Mouse (Mus musculus) spleen, embryonic (tissue): ENCODE results near the gene Taar8a.
"Not testable (repeated sequence)": the region's sequence is repeated elsewhere in the genome, so short reads cannot be mapped to it uniquely, and the experiment has no call there.

Experiments
- CTCF ChIA-PET: fragments of 350-600 bp; sonication (Branson Sonifier 250); formaldehyde crosslinking; loops from one replicate; lab custom pipeline; 2022; lab: Charles Lee

Taar8a gene

GRCm38 (mm10) chr10:24076200-24076599 is at the start of gene Taar8a:
Gene Taar8a (plus strand): TSS chr10:24076500.
- CTCF ChIA-PET = not testable (repeated sequence)

GRCm38 (mm10) chr10:24026922-24027321 is 49.4 kb upstream of the Taar8a start, which contains the start of gene Taar7d:
Gene Taar7d (plus strand): TSS chr10:24027222.
- CTCF ChIA-PET = no interaction called here

- CTCF ChIA-PET = no interaction called here
Observed at GRCm38 (mm10) chr10:24031347-24031746, 45.0 kb upstream of the Taar8a start.

GRCm38 (mm10) chr10:24037314-24037713 is 39.0 kb upstream of the Taar8a start, which contains the start of gene Taar7e:
Gene Taar7e (plus strand): TSS chr10:24037614.
- CTCF ChIA-PET = no interaction called here

GRCm38 (mm10) chr10:24040120-24040869 is 36.0 kb upstream of the Taar8a start:
- CTCF ChIA-PET = no interaction called here

GRCm38 (mm10) chr10:24049210-24049609 is 27.1 kb upstream of the Taar8a start, which contains the start of gene Taar7f:
Gene Taar7f (plus strand): TSS chr10:24049510.
- CTCF ChIA-PET = no interaction called here

GRCm38 (mm10) chr10:24052039-24052438 is 24.3 kb upstream of the Taar8a start:
- CTCF ChIA-PET = no interaction called here

GRCm38 (mm10) chr10:24058986-24059385 is 17.3 kb upstream of the Taar8a start:
- CTCF ChIA-PET = no interaction called here

GRCm38 (mm10) chr10:24074751-24075150 is 1.5 kb upstream of the Taar8a start:
- CTCF ChIA-PET = not testable (repeated sequence)

- CTCF ChIA-PET = interaction anchor here (0.6 kb wide), 1 partner anchor 266 kb away, joined by 3 read pairs; no protein-coding TSS in a partner anchor
Observed at GRCm38 (mm10) chr10:24080166-24080565, 3.9 kb downstream of the Taar8a start.

GRCm38 (mm10) chr10:24085936-24086335 is 9.6 kb downstream of the Taar8a start:
- CTCF ChIA-PET = no interaction called here

GRCm38 (mm10) chr10:24086555-24086954 is 10.3 kb downstream of the Taar8a start:
- CTCF ChIA-PET = no interaction called here

- CTCF ChIA-PET = no interaction called here
Observed at GRCm38 (mm10) chr10:24087168-24087567, 10.9 kb downstream of the Taar8a start.

GRCm38 (mm10) chr10:24092194-24092593 is 15.9 kb downstream of the Taar8a start, which contains the start of gene Taar8b:
Gene Taar8b (minus strand): TSS chr10:24092294.
- CTCF ChIA-PET = no interaction called here

- CTCF ChIA-PET = not testable (repeated sequence)
Observed at GRCm38 (mm10) chr10:24097010-24097409, 20.7 kb downstream of the Taar8a start.

- CTCF ChIA-PET = not testable (repeated sequence)
Observed at GRCm38 (mm10) chr10:24101812-24102211, 25.5 kb downstream of the Taar8a start, which contains the start of gene Taar8c. Gene Taar8c (minus strand): TSS chr10:24101912.

- CTCF ChIA-PET = not testable (repeated sequence)
Observed at GRCm38 (mm10) chr10:24103299-24103698, 27.0 kb downstream of the Taar8a start.

- CTCF ChIA-PET = no interaction called here
Observed at GRCm38 (mm10) chr10:24107747-24108146, 31.4 kb downstream of the Taar8a start.

GRCm38 (mm10) chr10:24108236-24108635 is 31.9 kb downstream of the Taar8a start:
- CTCF ChIA-PET = no interaction called here

- CTCF ChIA-PET = not testable (repeated sequence)
Observed at GRCm38 (mm10) chr10:24109434-24109833, 33.1 kb downstream of the Taar8a start, which contains the start of gene Taar9. Gene Taar9 (minus strand): TSS chr10:24109534.

GRCm38 (mm10) chr10:24111116-24111778 is 34.9 kb downstream of the Taar8a start:
- CTCF ChIA-PET = no interaction called here
